Mouse (Mus musculus): ENCODE results near the gene Olig2. TPM values are rescaled to one million over a fixed set of nuclear protein-coding genes. Genes with fewer than 3 reads are reported as not detected.

The Olig2 gene
- total and polyA plus RNA-seq, 3 experiments, result not detected

GRCm38 (mm10) chr16:91222643-91223271, 2.5 kb upstream of the Olig2 start:
- H3K4me2 ChIP-seq (ENCODE audit: insufficient read depth, low read depth, poor library complexity, severe bottlenecking), result no peak overlapping the region
- no peak overlapping the region for H3K4me3 ChIP-seq (replicated peaks in 1 of 3; ENCODE audit: low read depth in 2 of 3, low read length in 2 of 3, poor library complexity in 1 of 3)
- no peaks in the 10 kb centered on the region for H3K36me3 ChIP-seq (replicated peaks in 1 of 2; ENCODE audit: control insufficient read depth in 1 of 2, insufficient read depth in 1 of 2, low read length in 1 of 2)
- H3K9ac ChIP-seq (ENCODE audit: insufficient read depth, low read depth), result no peak overlapping the region
- H3K4me1 ChIP-seq (ENCODE audit: control insufficient read depth in 1 of 2, insufficient read depth in 2 of 2), result no peaks in the 10 kb centered on the region
- dilution Hi-C loops (cut with MboI; ENCODE audit: extremely low pct_ligation_motif_present, extremely low pct_unique_long_range_greater_than_20kb, low sequenced_read_pairs) (no loop called here), in situ Hi-C loops (cut with MboI; ENCODE audit: low pct_ligation_motif_present, low pct_unique_long_range_greater_than_20kb, low sequenced_read_pairs) (no loop called here)
- H3K27ac ChIP-seq (ENCODE audit: insufficient read depth, low read depth), result no peak overlapping the region
- H3K27me3 ChIP-seq (replicated peaks), result peaks cover 24% of the 10 kb centered on the region
- no peak for DNase-seq (ENCODE audit: extremely low read depth)
- H3K79me2 ChIP-seq (replicated peaks; ENCODE audit: control insufficient read depth, extremely low read depth, insufficient read depth, poor library complexity, severe bottlenecking), result no peaks in the 10 kb centered on the region
- peaks cover 43% of the 10 kb centered on the region for H3K9me3 ChIP-seq (replicated peaks; ENCODE audit: low read length)
- no peak for TF ChIP-seq CHD1 (IDR thresholded peaks at IDR 0.05; ENCODE audit: low read depth, low read length)
- TF ChIP-seq HCFC1 (IDR thresholded peaks at IDR 0.05; ENCODE audit: low read depth, low read length), result no peak
- no peak for TF ChIP-seq USF2 (conservative IDR thresholded peaks at IDR 0.05; ENCODE audit: low read depth, low read length)
- TF ChIP-seq NRF1 (IDR thresholded peaks at IDR 0.05; ENCODE audit: low read depth, low read length), result no peak
- no peak for TF ChIP-seq GABPA (IDR thresholded peaks at IDR 0.05; ENCODE audit: insufficient replicate concordance, low read depth, low read length)
- TF ChIP-seq NELFE (IDR thresholded peaks at IDR 0.05; ENCODE audit: low read depth, low read length), result no peak
- TF ChIP-seq ETS1 (conservative IDR thresholded peaks at IDR 0.05; ENCODE audit: low read depth, low read length), result no peak
- TF ChIP-seq ZC3H11A (IDR thresholded peaks at IDR 0.05; ENCODE audit: low read depth, low read length), result no peak
- no peak for TF ChIP-seq MXI1 (IDR thresholded peaks at IDR 0.05; ENCODE audit: low read depth, low read length)
- TF ChIP-seq ELF1 (IDR thresholded peaks at IDR 0.05; ENCODE audit: low read depth, low read length), result no peak
- no peak for TF ChIP-seq ZMIZ1 (IDR thresholded peaks at IDR 0.05; ENCODE audit: low read depth, low read length)
- no peak for TF ChIP-seq JUND (conservative IDR thresholded peaks at IDR 0.05; ENCODE audit: low read depth, low read length)
- TF ChIP-seq TBP (conservative IDR thresholded peaks at IDR 0.05; ENCODE audit: low read depth, low read length), result no peak
- no peak for TF ChIP-seq JUN (IDR thresholded peaks at IDR 0.05; ENCODE audit: insufficient read depth, low read depth, low read length)
- TF ChIP-seq RAD21 (IDR thresholded peaks at IDR 0.05; ENCODE audit: low read depth, low read length), result no peak
- TF ChIP-seq PAX5 (IDR thresholded peaks at IDR 0.05; ENCODE audit: low read length), result no peak
- TF ChIP-seq IRF4 (IDR thresholded peaks at IDR 0.05; ENCODE audit: low read depth, low read length), result no peak
- no peak for TF ChIP-seq KAT2A (IDR thresholded peaks at IDR 0.05; ENCODE audit: insufficient replicate concordance, low read length)

- no peak overlapping the region for H3K4me2 ChIP-seq (ENCODE audit: insufficient read depth, low read depth, poor library complexity, severe bottlenecking)
Measured at GRCm38 (mm10) chr16:91223327-91224067, 1.8 kb upstream of the Olig2 start.

More at GRCm38 (mm10) chr16:91223327-91224067, 1.8 kb upstream of the Olig2 start:
- Histone ChIP-seq H3K27ac (ENCODE audit: insufficient read depth, low read depth) (no peak overlapping the region), H3K27me3 (replicated peaks) (peaks cover 26% of the 10 kb centered on the region), H3K4me3 (replicated peaks in 1 of 3; ENCODE audit: low read depth in 2 of 3, low read length in 2 of 3, poor library complexity in 1 of 3) (no peak overlapping the region), H3K4me1 (ENCODE audit: control insufficient read depth in 1 of 2, insufficient read depth in 2 of 2) (no peaks in the 10 kb centered on the region), H3K9me3 (replicated peaks; ENCODE audit: low read length) (peaks cover 38% of the 10 kb centered on the region), H3K9ac (ENCODE audit: insufficient read depth, low read depth) (no peak overlapping the region), H3K36me3 (replicated peaks in 1 of 2; ENCODE audit: control insufficient read depth in 1 of 2, insufficient read depth in 1 of 2, low read length in 1 of 2) (no peaks in the 10 kb centered on the region), H3K79me2 (replicated peaks; ENCODE audit: control insufficient read depth, extremely low read depth, insufficient read depth, poor library complexity, severe bottlenecking) (no peaks in the 10 kb centered on the region)
- DNase-seq (ENCODE audit: extremely low read depth), result no peak
- dilution Hi-C loops (cut with MboI; ENCODE audit: extremely low pct_ligation_motif_present, extremely low pct_unique_long_range_greater_than_20kb, low sequenced_read_pairs), result no loop called here
- no peak for TF ChIP-seq SMC3 (IDR thresholded peaks at IDR 0.05; ENCODE audit: low read depth, low read length)
- no peak for TF ChIP-seq CTCF (conservative IDR thresholded peaks at IDR 0.05 in 1 of 2, IDR thresholded peaks at IDR 0.05 in 1 of 2; ENCODE audit: low read depth in 2 of 2, low read length in 2 of 2)
- no peak for TF ChIP-seq RAD21 (IDR thresholded peaks at IDR 0.05; ENCODE audit: low read depth, low read length)
- TF ChIP-seq MYC (IDR thresholded peaks at IDR 0.05; ENCODE audit: low read depth, low read length), result no peak
- no peak for TF ChIP-seq BHLHE40 (IDR thresholded peaks at IDR 0.05; ENCODE audit: low read depth, low read length)
- TF ChIP-seq POLR2AphosphoS2 (IDR thresholded peaks at IDR 0.05; ENCODE audit: low read depth, low read length), result no peak
- no peak for TF ChIP-seq NELFE (IDR thresholded peaks at IDR 0.05; ENCODE audit: low read depth, low read length)
- no peak for TF ChIP-seq HCFC1 (IDR thresholded peaks at IDR 0.05; ENCODE audit: low read depth, low read length)
- TF ChIP-seq TCF12 (IDR thresholded peaks at IDR 0.05; ENCODE audit: low read depth, low read length), result no peak
- no peak for TF ChIP-seq ZNF384 (IDR thresholded peaks at IDR 0.05; ENCODE audit: low read depth, low read length)
- no peak for TF ChIP-seq CHD1 (IDR thresholded peaks at IDR 0.05; ENCODE audit: low read depth, low read length)
- no peak for TF ChIP-seq ZC3H11A (IDR thresholded peaks at IDR 0.05; ENCODE audit: low read depth, low read length)
- no peak for TF ChIP-seq MAX (IDR thresholded peaks at IDR 0.05; ENCODE audit: low read length)
- TF ChIP-seq ETS1 (conservative IDR thresholded peaks at IDR 0.05; ENCODE audit: low read depth, low read length), result no peak
- TF ChIP-seq POLR2A (IDR thresholded peaks at IDR 0.05; ENCODE audit: low read depth, low read length), result no peak
- in situ Hi-C loops (cut with MboI; ENCODE audit: low pct_ligation_motif_present, low pct_unique_long_range_greater_than_20kb, low sequenced_read_pairs), result no loop called here
